In the genomic region with DNA sequence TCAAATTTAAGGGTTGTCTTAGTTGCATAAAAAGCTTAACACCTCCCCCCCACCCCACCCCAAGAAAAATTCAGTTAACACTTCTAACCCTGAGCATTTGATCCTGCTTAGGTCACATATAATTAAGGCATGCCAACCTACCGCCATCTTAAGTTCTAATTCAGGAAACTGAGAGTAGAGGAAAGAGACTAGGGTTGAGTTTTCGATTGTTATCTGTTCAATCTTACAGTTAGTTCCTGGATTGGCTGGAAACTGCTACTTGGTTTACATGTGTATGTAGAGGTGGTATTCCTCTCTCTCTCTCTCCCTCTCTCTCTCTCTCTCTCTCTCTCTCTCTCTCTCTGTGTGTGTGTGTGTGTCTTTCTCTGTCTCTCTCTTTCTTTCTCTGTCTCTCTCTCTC, we compare ENCODE assay signal across 16 mouse cellular contexts. TPM values are rescaled to one million over a fixed set of nuclear protein-coding genes. Genes with fewer than 3 reads are reported as not detected.
DNase-seq lines count a peak whose midpoint lies in the region; ATAC-seq and TF ChIP-seq lines count a peak whose summit lies in the region.
"Had no signal": no experiment of that assay in that cellular context is flagged by ENCODE, and none has a peak within 500 bp of the region (broad histone marks: within the 10 kb centered on the region; RNA-seq: fewer than 3 reads in every experiment).

No protein-coding gene starts in this region.

- TF ChIP-seq EP300 in lung, postnatal 0 days (IDR thresholded peaks at IDR 0.05) = no peak

- H3K36me3 ChIP-seq in heart, embryonic 14.5 days (ENCODE audit: control insufficient read depth, insufficient read depth, low read length) = no peaks in the 10 kb centered on the region
- H3K36me3 ChIP-seq in lung, embryonic 14.5 days (ENCODE audit: insufficient read depth) = no peaks in the 10 kb centered on the region
- no peaks in the 10 kb centered on the region for H3K36me3 ChIP-seq in lung, postnatal 0 days (ENCODE audit: insufficient read depth, low read length)
- no peaks in the 10 kb centered on the region for H3K36me3 ChIP-seq in embryonic facial prominence, embryonic 14.5 days (ENCODE audit: control insufficient read depth, insufficient read depth, low read length)
- H3K36me3 ChIP-seq: hindbrain, embryonic 15.5 days; lung, embryonic 15.5 days; neural tube, embryonic 13.5 days had no signal

- DNase-seq in heart, adult 18-20 months = no peak
- DNase-seq in lung, embryonic 14.5 days = no peak
- no peak for DNase-seq in lung, postnatal 0 days (ENCODE audit: low spot score)
- DNase-seq in embryonic facial prominence, embryonic 14.5 days (ENCODE audit: low spot score) = no peak
- DNase-seq in natural killer cell, adult 2 months (ENCODE audit: low spot score in 2 of 2) = no peak
- DNase-seq: cerebellum, postnatal 10 days; kidney, adult 2 months had no signal

- no peaks in the 10 kb centered on the region for H3K27me3 ChIP-seq in heart, embryonic 14.5 days (ENCODE audit: control insufficient read depth, insufficient read depth, low read length)
- no peaks in the 10 kb centered on the region for H3K27me3 ChIP-seq in lung, embryonic 14.5 days (ENCODE audit: insufficient read depth, low read length)
- H3K27me3 ChIP-seq in lung, postnatal 0 days (replicated peaks; ENCODE audit: insufficient read depth, low read length) = no peaks in the 10 kb centered on the region
- no peaks in the 10 kb centered on the region for H3K27me3 ChIP-seq in embryonic facial prominence, embryonic 14.5 days (replicated peaks; ENCODE audit: control insufficient read depth, insufficient read depth, low read length)
- H3K27me3 ChIP-seq: lung, embryonic 15.5 days had no signal

- 62% methylated on average over 2 of the region's 2 CpGs for WGBS in heart, embryonic 14.5 days
- WGBS in lung, embryonic 14.5 days = 66% methylated on average over 2 of the region's 2 CpGs
- WGBS in lung, postnatal 0 days = 70% methylated on average over 2 of the region's 2 CpGs
- WGBS in embryonic facial prominence, embryonic 14.5 days = 56% methylated on average over 2 of the region's 2 CpGs

- TF ChIP-seq CTCF in lung, embryonic 14.5 days (IDR thresholded peaks at IDR 0.05; ENCODE audit: low read depth) = no peak
- TF ChIP-seq CTCF in lung, postnatal 0 days (IDR thresholded peaks at IDR 0.05) = no peak

- no peak overlapping the region for H3K4me3 ChIP-seq in heart, embryonic 14.5 days (ENCODE audit: control insufficient read depth in 1 of 2, insufficient read depth in 1 of 2, low read depth in 1 of 2, low read length in 2 of 2)
- H3K4me3 ChIP-seq in lung, embryonic 14.5 days (ENCODE audit: low read depth, low read length) = no peak overlapping the region
- H3K4me3 ChIP-seq in lung, postnatal 0 days (ENCODE audit: low read depth, low read length) = no peak overlapping the region
- no peak overlapping the region for H3K4me3 ChIP-seq in embryonic facial prominence, embryonic 14.5 days (ENCODE audit: low read depth, low read length)

- H3K9me3 ChIP-seq in heart, embryonic 14.5 days (ENCODE audit: control insufficient read depth, low read length) = no peaks in the 10 kb centered on the region
- no peaks in the 10 kb centered on the region for H3K9me3 ChIP-seq in lung, embryonic 14.5 days (ENCODE audit: low read depth, low read length)
- H3K9me3 ChIP-seq in lung, postnatal 0 days (ENCODE audit: low read length) = no peaks in the 10 kb centered on the region
- H3K9me3 ChIP-seq in embryonic facial prominence, embryonic 14.5 days (ENCODE audit: control insufficient read depth, low read length) = no peaks in the 10 kb centered on the region
- H3K9me3 ChIP-seq: hindbrain, embryonic 15.5 days; lung, embryonic 15.5 days; neural tube, embryonic 13.5 days had no signal

- no peak for ATAC-seq in heart, embryonic 14.5 days (ENCODE audit: insufficient number of reproducible peaks, insufficient read depth, low FRiP score, low read depth)
- no peak for ATAC-seq in lung, embryonic 14.5 days (ENCODE audit: insufficient read depth)
- no peak for ATAC-seq in lung, postnatal 0 days
- no peak for ATAC-seq in embryonic facial prominence, embryonic 14.5 days (ENCODE audit: low read depth)
- no peak for ATAC-seq in megakaryocyte-erythroid progenitor cell, adult 5-6 weeks (replicated peaks; ENCODE audit: low FRiP score, low TSS enrichment, poor library complexity, severe bottlenecking)

- peak overlapping the region; percentile 86 to 93; a peak in 3 of 4 replicates for H3K27ac ChIP-seq in heart, embryonic 14.5 days (replicated peaks in 1 of 2; ENCODE audit: control insufficient read depth in 1 of 2, insufficient read depth in 1 of 2, low read depth in 2 of 2, low read length in 2 of 2)
- H3K27ac ChIP-seq in lung, embryonic 14.5 days (ENCODE audit: low read depth) = no peak overlapping the region
- H3K27ac ChIP-seq in lung, postnatal 0 days (ENCODE audit: low read length) = no peak overlapping the region
- peak overlapping the region; percentile 45 for H3K27ac ChIP-seq in embryonic facial prominence, embryonic 14.5 days (replicated peaks; ENCODE audit: low read depth, low read length)
- H3K27ac ChIP-seq: neural tube, embryonic 13.5 days had no signal

- peaks cover 17 to 33% of the 10 kb centered on the region in 2 experiments for H3K4me1 ChIP-seq in heart, embryonic 14.5 days (ENCODE audit: control insufficient read depth in 2 of 2, insufficient read depth in 2 of 2, low read length in 2 of 2)
- peaks cover 5% of the 10 kb centered on the region; the same call in 1 of the 2 replicates for H3K4me1 ChIP-seq in lung, embryonic 14.5 days (ENCODE audit: insufficient read depth)
- H3K4me1 ChIP-seq in lung, postnatal 0 days (ENCODE audit: insufficient read depth, low read depth, low read length) = no peaks in the 10 kb centered on the region; the same call in 1 of the 2 replicates
- no peaks in the 10 kb centered on the region for H3K4me1 ChIP-seq in embryonic facial prominence, embryonic 14.5 days (ENCODE audit: control insufficient read depth, insufficient read depth, low read length)

- peak overlapping the region; percentile 71; the same call in 1 of the 2 replicates for H3K9ac ChIP-seq in heart, embryonic 14.5 days (ENCODE audit: low read length)
- H3K9ac ChIP-seq in lung, embryonic 14.5 days = no peak overlapping the region
- H3K9ac ChIP-seq in lung, postnatal 0 days (replicated peaks; ENCODE audit: low read depth) = no peak overlapping the region
- H3K9ac ChIP-seq in embryonic facial prominence, embryonic 14.5 days (ENCODE audit: low read depth, low read length) = no peak overlapping the region

- H3K4me2 ChIP-seq in heart, embryonic 14.5 days (ENCODE audit: low read length) = peak overlapping the region; percentile 69
- H3K4me2 ChIP-seq in lung, embryonic 14.5 days = peak overlapping the region; percentile 55; the same call in 1 of the 2 replicates
- no peak overlapping the region for H3K4me2 ChIP-seq in lung, postnatal 0 days (replicated peaks; ENCODE audit: low read depth, low read length)
- H3K4me2 ChIP-seq in embryonic facial prominence, embryonic 14.5 days (ENCODE audit: low read depth, low read length) = peak overlapping the region; percentile 42; the same call in 1 of the 2 replicates

RNA-seq across cellular contexts. Expression of a gene that starts 2.3 kb away (rescaled TPM):
- 1.8 and 3.1 TPM in 2 replicates for polyA plus RNA-seq in heart, embryonic 14.5 days (2014; fragmentation: Nextera tagmentation; extraction: Ambion mirVana)
- 1 to 10 TPM; 2.3 TPM for total RNA-seq in heart, adult 18-20 months (2021)
- 0.66 and 1.2 TPM in 2 replicates for polyA plus RNA-seq in lung, embryonic 14.5 days (2014; fragmentation: Nextera tagmentation; extraction: Ambion mirVana)
- polyA plus RNA-seq in lung, postnatal 0 days (2015; fragmentation: Nextera tagmentation; extraction: Ambion mirVana) = 0.58 and 0.82 TPM in 2 replicates
- polyA plus RNA-seq in embryonic facial prominence, embryonic 14.5 days (2014; fragmentation: Nextera tagmentation; extraction: Ambion mirVana) = 1.3 and 1.4 TPM in 2 replicates
- 6.9 and 8.6 TPM in 2 replicates for total RNA-seq in megakaryocyte-erythroid progenitor cell, adult 5-6 weeks (2014; fragmentation: Nextera tagmentation)
- total RNA-seq in megakaryocyte-erythroid progenitor cell, adult 5-6 weeks (2017) = 3.6 and 5.7 TPM in 2 replicates
- total RNA-seq: layer of hippocampus, postnatal 25 days had no signal

RNA-seq across cellular contexts. Expression of a gene that starts 32.0 kb away (rescaled TPM):
- 0.13 TPM in 1 of 2 replicates, not detected in the other for polyA plus RNA-seq in heart, embryonic 14.5 days (2014; fragmentation: Nextera tagmentation; extraction: Ambion mirVana)
- total RNA-seq in heart, adult 18-20 months (2021) = not detected
- not detected in 2 replicates for polyA plus RNA-seq in lung, embryonic 14.5 days (2014; fragmentation: Nextera tagmentation; extraction: Ambion mirVana)
- not detected in 2 replicates for polyA plus RNA-seq in lung, postnatal 0 days (2015; fragmentation: Nextera tagmentation; extraction: Ambion mirVana)
- polyA plus RNA-seq in embryonic facial prominence, embryonic 14.5 days (2014; fragmentation: Nextera tagmentation; extraction: Ambion mirVana) = not detected in 2 replicates
- not detected in 2 replicates for total RNA-seq in megakaryocyte-erythroid progenitor cell, adult 5-6 weeks (2014; fragmentation: Nextera tagmentation)
- not detected in 2 replicates for total RNA-seq in megakaryocyte-erythroid progenitor cell, adult 5-6 weeks (2017)
- total RNA-seq: gastrocnemius, postnatal 4 days; layer of hippocampus, postnatal 25 days had no signal
- polyA plus RNA-seq: hindbrain, embryonic 15.5 days; kidney, adult 2 months; limb, embryonic 11.5 days; neural tube, embryonic 13.5 days; thymus, postnatal 0 days had no signal

Comparison
In these comparisons a context has a peak if more than half of its experiments do, and no peak if none do; other contexts are left out.
1. H3K27ac ChIP-seq: peak in heart, embryonic 14.5 days (2 of 2) and embryonic facial prominence, embryonic 14.5 days (single experiment); none in lung, embryonic 14.5 days (single experiment) and lung, postnatal 0 days (single experiment).